Mouse (Mus musculus) limb, embryonic 11.5 days (tissue): ENCODE results near the gene Aox4. TPM values are rescaled to one million over a fixed set of nuclear protein-coding genes. Genes with fewer than 3 reads are reported as not detected.

Experiments
- ATAC-seq: fragments of 200-750 bp; cut with Nextera tagmentation; 2 replicates; pipeline ENCODE4 v1.8.0; 2017; ENCODE audit warnings: low read depth; ENCODE audit not compliant: insufficient number of reproducible peaks, low FRiP score, low TSS enrichment
- DNase-seq: peaks from one replicate; pipeline ENCODE4 v3.0.0-alpha.2; 2015; ENCODE audit warnings: low spot score
- H3K27ac ChIP-seq: fragments of 300-500 bp; sonication (generic); replicated peaks from 2 replicates; pipeline ENCODE4 v1.5.1; 2014; ENCODE audit warnings: low read depth, mild to moderate bottlenecking, low read length
- H3K27me3 ChIP-seq: fragments of 300-500 bp; sonication (generic); 2 replicates; pipeline ENCODE4 v1.6.1; 2014; ENCODE audit warnings: mild to moderate bottlenecking, low read length, mixed read lengths; ENCODE audit not compliant: control insufficient read depth, insufficient read depth
- H3K36me3 ChIP-seq: fragments of 300-500 bp; sonication (generic); 2 replicates; pipeline ENCODE4 v1.6.1; 2014; ENCODE audit warnings: mild to moderate bottlenecking, low read length, moderate library complexity, mixed read lengths; ENCODE audit not compliant: control insufficient read depth, insufficient read depth
- H3K4me1 ChIP-seq: fragments of 300-500 bp; sonication (generic); 2 replicates; pipeline ENCODE4 v1.6.1; 2014; ENCODE audit warnings: low read length, mixed read lengths; ENCODE audit not compliant: control insufficient read depth, insufficient read depth
- H3K4me2 ChIP-seq: fragments of 300-500 bp; sonication (generic); 2 replicates; pipeline ENCODE4 v1.6.1; 2014; ENCODE audit warnings: low read depth, mild to moderate bottlenecking, moderate library complexity; ENCODE audit not compliant: severe bottlenecking
- H3K4me3 ChIP-seq: fragments of 300-500 bp; sonication (generic); 2 replicates; pipeline ENCODE4 v1.5.1; 2014; ENCODE audit warnings: low read depth, low read length
- H3K9ac ChIP-seq: fragments of 300-500 bp; sonication (generic); 2 replicates; pipeline ENCODE4 v1.6.1; 2014; ENCODE audit warnings: mild to moderate bottlenecking, low read length
- H3K9me3 ChIP-seq: fragments of 300-500 bp; sonication (generic); 2 replicates; pipeline ENCODE4 v1.6.1; 2016; ENCODE audit warnings: low read length; ENCODE audit not compliant: control insufficient read depth
- WGBS: fragments of 180-500 bp; shearing (Covaris S2); extraction: QIAGEN DNeasy Blood & Tissue Kit; methylation state at CpG from one replicate; pipeline ENCODE4 v1.1.7; 2014; 5-methylcytosine and 5-hydroxymethylcytosine counted together
- polyA plus RNA-seq: library from polyadenylated mRNA; unstranded; fragments of >200 nt; fragmentation: Nextera tagmentation; extraction: Ambion mirVana; gene quantifications from 2 replicates; pipeline ENCODE4 v1.2.1, GENCODE M21; 2014

Aox4 gene
- polyA plus RNA-seq, 1 experiment from 2014 or later: 0.08 TPM

- no peak overlapping the region for H3K27ac ChIP-seq
- H3K4me3 ChIP-seq: no peak overlapping the region
- H3K9me3 ChIP-seq: no peaks in the 10 kb centered on the region
- H3K36me3 ChIP-seq: no peaks in the 10 kb centered on the region
- ATAC-seq: no peak
- no peaks in the 10 kb centered on the region for H3K27me3 ChIP-seq
- H3K9ac ChIP-seq: no peak overlapping the region
- DNase-seq: no peak
- H3K4me2 ChIP-seq: no peak overlapping the region
- 73% methylated on average over 5 of the region's 5 CpGs for WGBS
- H3K4me1 ChIP-seq: peaks cover 3% of the 10 kb centered on the region; the same call in 1 of the 2 replicates
Observed at GRCm38 (mm10) chr1:58213838-58214237, 3.6 kb downstream of the Aox4 start.

GRCm38 (mm10) chr1:58215353-58215752 lies 5.2 kb downstream of the Aox4 start:
- DNase-seq: no peak
- no peaks in the 10 kb centered on the region for H3K9me3 ChIP-seq
- 92% methylated on average over 4 of the region's 4 CpGs for WGBS

GRCm38 (mm10) chr1:58215956-58216532 lies 5.8 kb downstream of the Aox4 start:
- Histone ChIP-seq H3K9me3 (no peaks in the 10 kb centered on the region), H3K4me1 (peaks cover 3% of the 10 kb centered on the region; the same call in 1 of the 2 replicates), H3K4me2 (no peak overlapping the region), H3K27me3 (no peaks in the 10 kb centered on the region), H3K4me3 (no peak overlapping the region), H3K9ac (no peak overlapping the region), H3K27ac (no peak overlapping the region), H3K36me3 (no peaks in the 10 kb centered on the region)
- DNase-seq (no peak), ATAC-seq (no peak)
- 90% methylated on average over 7 of the region's 7 CpGs for WGBS

More at GRCm38 (mm10) chr1:58215353-58215752, 5.2 kb downstream of the Aox4 start:
- H3K9ac ChIP-seq: no peak overlapping the region
- H3K27me3 ChIP-seq: no peaks in the 10 kb centered on the region
- H3K4me1 ChIP-seq: peaks cover 3% of the 10 kb centered on the region; the same call in 1 of the 2 replicates
- H3K27ac ChIP-seq: no peak overlapping the region
- no peak for ATAC-seq
- no peak overlapping the region for H3K4me3 ChIP-seq
- H3K4me2 ChIP-seq: no peak overlapping the region
- no peaks in the 10 kb centered on the region for H3K36me3 ChIP-seq

- H3K9ac ChIP-seq: no peak overlapping the region
- DNase-seq: no peak
- H3K4me3 ChIP-seq: no peak overlapping the region
- H3K27me3 ChIP-seq: no peaks in the 10 kb centered on the region
- H3K9me3 ChIP-seq: no peaks in the 10 kb centered on the region
- no peaks in the 10 kb centered on the region for H3K36me3 ChIP-seq
- H3K4me2 ChIP-seq: no peak overlapping the region
- no peak overlapping the region for H3K27ac ChIP-seq
- 74% methylated on average over 6 of the region's 6 CpGs for WGBS
- H3K4me1 ChIP-seq: no peaks in the 10 kb centered on the region
- ATAC-seq: no peak
Observed at GRCm38 (mm10) chr1:58221070-58221469, 10.9 kb downstream of the Aox4 start.

GRCm38 (mm10) chr1:58221879-58222278 lies 11.7 kb downstream of the Aox4 start:
- ATAC-seq: no peak
- WGBS: 83% methylated on average over 5 of the region's 5 CpGs

GRCm38 (mm10) chr1:58228086-58228485 lies 17.9 kb downstream of the Aox4 start:
- Histone ChIP-seq H3K9me3 (no peaks in the 10 kb centered on the region), H3K27me3 (no peaks in the 10 kb centered on the region), H3K4me1 (no peaks in the 10 kb centered on the region), H3K36me3 (no peaks in the 10 kb centered on the region), H3K9ac (no peak overlapping the region), H3K27ac (no peak overlapping the region), H3K4me2 (no peak overlapping the region), H3K4me3 (no peak overlapping the region)
- no peak for ATAC-seq
- WGBS: 67% methylated on average over 6 of the region's 6 CpGs
- no peak for DNase-seq

More at GRCm38 (mm10) chr1:58221879-58222278, 11.7 kb downstream of the Aox4 start:
- Histone ChIP-seq H3K4me1 (no peaks in the 10 kb centered on the region), H3K9me3 (no peaks in the 10 kb centered on the region), H3K27me3 (no peaks in the 10 kb centered on the region), H3K4me2 (no peak overlapping the region), H3K9ac (no peak overlapping the region), H3K36me3 (no peaks in the 10 kb centered on the region), H3K4me3 (no peak overlapping the region), H3K27ac (no peak overlapping the region)
- no peak for DNase-seq

- Histone ChIP-seq H3K9me3 (no peaks in the 10 kb centered on the region), H3K27me3 (no peaks in the 10 kb centered on the region), H3K4me1 (no peaks in the 10 kb centered on the region), H3K36me3 (no peaks in the 10 kb centered on the region), H3K9ac (no peak overlapping the region), H3K4me3 (no peak overlapping the region), H3K27ac (no peak overlapping the region), H3K4me2 (no peak overlapping the region)
- DNase-seq: no peak
- no peak for ATAC-seq
Observed at GRCm38 (mm10) chr1:58228916-58229315, 18.7 kb downstream of the Aox4 start.

GRCm38 (mm10) chr1:58229774-58230173 lies 19.6 kb downstream of the Aox4 start:
- whole genome bisulfite sequencing: 92% methylated on average over 4 of the region's 4 CpGs
- Histone ChIP-seq H3K9ac (no peak overlapping the region), H3K27me3 (no peaks in the 10 kb centered on the region), H3K9me3 (no peaks in the 10 kb centered on the region), H3K4me1 (no peaks in the 10 kb centered on the region), H3K36me3 (no peaks in the 10 kb centered on the region), H3K27ac (no peak overlapping the region), H3K4me3 (no peak overlapping the region), H3K4me2 (no peak overlapping the region)
- ATAC-seq (no peak), DNase-seq (no peak)

GRCm38 (mm10) chr1:58230542-58230941 lies 20.3 kb downstream of the Aox4 start:
- DNase-seq (no peak), ATAC-seq (no peak)

More at GRCm38 (mm10) chr1:58230542-58230941, 20.3 kb downstream of the Aox4 start:
- 56% methylated on average over 5 of the region's 5 CpGs for WGBS
- Histone ChIP-seq H3K4me2 (no peak overlapping the region), H3K4me3 (no peak overlapping the region), H3K36me3 (no peaks in the 10 kb centered on the region), H3K9me3 (no peaks in the 10 kb centered on the region), H3K27me3 (no peaks in the 10 kb centered on the region), H3K9ac (no peak overlapping the region), H3K27ac (no peak overlapping the region), H3K4me1 (no peaks in the 10 kb centered on the region)
